Mouse (Mus musculus): ENCODE data around the gene Lca5. TPM values are rescaled to one million over a fixed set of nuclear protein-coding genes. Genes with fewer than 3 reads are reported as not detected.
A peak's percentile ranks its signal among the peaks of the same experiment; 100 is the strongest.

Gene Lca5
- total and polyA plus RNA-seq, 3 experiments = 0.46 to 6.5 (median 4.0) TPM

GRCm38 (mm10) chr9:83399414-83399813 is 41.5 kb downstream of the Lca5 start:
- Histone ChIP-seq H3K4me1 (ENCODE audit: insufficient read depth, low read depth, low read length) (no peaks in the 10 kb centered on the region), H3K27me3 (ENCODE audit: insufficient read depth, low read length) (no peaks in the 10 kb centered on the region), H3K36me3 (replicated peaks) (peaks cover 12% of the 10 kb centered on the region), H3K4me3 (ENCODE audit: low read depth, low read length) (no peak overlapping the region), H3K9me3 (replicated peaks) (no peaks in the 10 kb centered on the region)
- ATAC-seq (ENCODE audit: extremely low read depth, insufficient number of reproducible peaks, low FRiP score, poor library complexity, severe bottlenecking) (no peak), DNase-seq (ENCODE audit: low spot score) (no peak)
- TF ChIP-seq GATA2 (IDR thresholded peaks at IDR 0.05; ENCODE audit: borderline replicate concordance, low read depth, low read length) (no peak), POLR2AphosphoS5 (IDR thresholded peaks at IDR 0.05; ENCODE audit: insufficient replicate concordance, low read depth, low read length) (no peak), CTCF (IDR thresholded peaks at IDR 0.05; ENCODE audit: low read depth, low read length) (no peak), TAL1 (conservative IDR thresholded peaks at IDR 0.05; ENCODE audit: low read depth, low read length) (no peak), GATA1 (IDR thresholded peaks at IDR 0.05; ENCODE audit: borderline replicate concordance, low read length) (no peak)

GRCm38 (mm10) chr9:83398260-83398659 is 42.7 kb downstream of the Lca5 start:
- no peaks in the 10 kb centered on the region for H3K4me1 ChIP-seq (ENCODE audit: insufficient read depth, low read depth, low read length)
- ATAC-seq (ENCODE audit: extremely low read depth, insufficient number of reproducible peaks, low FRiP score, poor library complexity, severe bottlenecking) (no peak), DNase-seq (ENCODE audit: low spot score) (no peak)
- peaks cover 12% of the 10 kb centered on the region for H3K36me3 ChIP-seq (replicated peaks)
- H3K27me3 ChIP-seq (ENCODE audit: insufficient read depth, low read length) = no peaks in the 10 kb centered on the region
- H3K4me3 ChIP-seq (ENCODE audit: low read depth, low read length) = no peak overlapping the region
- no peaks in the 10 kb centered on the region for H3K9me3 ChIP-seq (replicated peaks)
- TF ChIP-seq GATA1 (IDR thresholded peaks at IDR 0.05; ENCODE audit: borderline replicate concordance, low read length) (no peak), CTCF (IDR thresholded peaks at IDR 0.05; ENCODE audit: low read depth, low read length) (no peak), POLR2AphosphoS5 (IDR thresholded peaks at IDR 0.05; ENCODE audit: insufficient replicate concordance, low read depth, low read length) (no peak), GATA2 (IDR thresholded peaks at IDR 0.05; ENCODE audit: borderline replicate concordance, low read depth, low read length) (no peak), TAL1 (conservative IDR thresholded peaks at IDR 0.05; ENCODE audit: low read depth, low read length) (no peak)

GRCm38 (mm10) chr9:83395456-83395855 is 45.5 kb downstream of the Lca5 start:
- no peak for ATAC-seq (ENCODE audit: extremely low read depth, insufficient number of reproducible peaks, low FRiP score, poor library complexity, severe bottlenecking)
- TF ChIP-seq GATA2 (IDR thresholded peaks at IDR 0.05; ENCODE audit: borderline replicate concordance, low read depth, low read length) = no peak
- TF ChIP-seq GATA1 (IDR thresholded peaks at IDR 0.05; ENCODE audit: borderline replicate concordance, low read length) = no peak
- TF ChIP-seq POLR2AphosphoS5 (IDR thresholded peaks at IDR 0.05; ENCODE audit: insufficient replicate concordance, low read depth, low read length) = no peak
- no peak for TF ChIP-seq CTCF (IDR thresholded peaks at IDR 0.05; ENCODE audit: low read depth, low read length)
- no peak for TF ChIP-seq TAL1 (conservative IDR thresholded peaks at IDR 0.05; ENCODE audit: low read depth, low read length)

GRCm38 (mm10) chr9:83391996-83392395 is 48.9 kb downstream of the Lca5 start:
- peaks cover 3% of the 10 kb centered on the region for H3K36me3 ChIP-seq (replicated peaks)
- H3K9me3 ChIP-seq (replicated peaks) = no peaks in the 10 kb centered on the region
- no peak for ATAC-seq (ENCODE audit: extremely low read depth, insufficient number of reproducible peaks, low FRiP score, poor library complexity, severe bottlenecking)
- H3K4me1 ChIP-seq (ENCODE audit: insufficient read depth, low read depth, low read length) = no peaks in the 10 kb centered on the region
- H3K27me3 ChIP-seq (ENCODE audit: insufficient read depth, low read length) = no peaks in the 10 kb centered on the region
- no peak for DNase-seq (ENCODE audit: low spot score)
- H3K4me3 ChIP-seq (ENCODE audit: low read depth, low read length) = no peak overlapping the region
- TF ChIP-seq POLR2AphosphoS5 (IDR thresholded peaks at IDR 0.05; ENCODE audit: insufficient replicate concordance, low read depth, low read length) (no peak), GATA2 (IDR thresholded peaks at IDR 0.05; ENCODE audit: borderline replicate concordance, low read depth, low read length) (no peak), GATA1 (IDR thresholded peaks at IDR 0.05; ENCODE audit: borderline replicate concordance, low read length) (no peak), TAL1 (conservative IDR thresholded peaks at IDR 0.05; ENCODE audit: low read depth, low read length) (no peak), CTCF (IDR thresholded peaks at IDR 0.05; ENCODE audit: low read depth, low read length) (no peak)

More at GRCm38 (mm10) chr9:83395456-83395855, 45.5 kb downstream of the Lca5 start:
- Histone ChIP-seq H3K4me1 (ENCODE audit: insufficient read depth, low read depth, low read length) (no peaks in the 10 kb centered on the region), H3K36me3 (replicated peaks) (peaks cover 7% of the 10 kb centered on the region), H3K9me3 (replicated peaks) (no peaks in the 10 kb centered on the region), H3K4me3 (ENCODE audit: low read depth, low read length) (no peak overlapping the region), H3K27me3 (ENCODE audit: insufficient read depth, low read length) (no peaks in the 10 kb centered on the region)
- DNase-seq (ENCODE audit: low spot score) = no peak

GRCm38 (mm10) chr9:83389570-83389969 is 51.4 kb downstream of the Lca5 start:
- ATAC-seq (ENCODE audit: extremely low read depth, insufficient number of reproducible peaks, low FRiP score, poor library complexity, severe bottlenecking) = no peak
- H3K4me1 ChIP-seq (ENCODE audit: insufficient read depth, low read depth, low read length) = peaks cover 4% of the 10 kb centered on the region; the same call in 1 of the 2 replicates
- DNase-seq (ENCODE audit: low spot score) = no peak
- TF ChIP-seq TAL1 (conservative IDR thresholded peaks at IDR 0.05; ENCODE audit: low read depth, low read length) = no peak
- TF ChIP-seq GATA1 (IDR thresholded peaks at IDR 0.05; ENCODE audit: borderline replicate concordance, low read length) = no peak
- no peak for TF ChIP-seq GATA2 (IDR thresholded peaks at IDR 0.05; ENCODE audit: borderline replicate concordance, low read depth, low read length)
- TF ChIP-seq CTCF (IDR thresholded peaks at IDR 0.05; ENCODE audit: low read depth, low read length) = no peak
- TF ChIP-seq POLR2AphosphoS5 (IDR thresholded peaks at IDR 0.05; ENCODE audit: insufficient replicate concordance, low read depth, low read length) = no peak
- no peaks in the 10 kb centered on the region for H3K36me3 ChIP-seq (replicated peaks)
- peaks cover 10% of the 10 kb centered on the region for H3K27me3 ChIP-seq (ENCODE audit: insufficient read depth, low read length)
- no peak overlapping the region for H3K4me3 ChIP-seq (ENCODE audit: low read depth, low read length)
- H3K9me3 ChIP-seq (replicated peaks) = no peaks in the 10 kb centered on the region

- Histone ChIP-seq H3K36me3 (replicated peaks) (no peaks in the 10 kb centered on the region), H3K4me3 (ENCODE audit: low read depth, low read length) (peak overlapping the region; percentile 33; the same call in 1 of the 2 replicates), H3K4me1 (ENCODE audit: insufficient read depth, low read depth, low read length) (peaks cover 4% of the 10 kb centered on the region; the same call in 1 of the 2 replicates), H3K9me3 (replicated peaks) (no peaks in the 10 kb centered on the region), H3K27me3 (ENCODE audit: insufficient read depth, low read length) (peaks cover 10% of the 10 kb centered on the region)
- no peak for TF ChIP-seq TAL1 (conservative IDR thresholded peaks at IDR 0.05; ENCODE audit: low read depth, low read length)
- no peak for ATAC-seq (ENCODE audit: extremely low read depth, insufficient number of reproducible peaks, low FRiP score, poor library complexity, severe bottlenecking)
- DNase-seq (ENCODE audit: low spot score) = no peak
These were observed 54.6 kb downstream of the Lca5 start for GRCm38 (mm10) chr9:83386264-83386855.
